Mouse (Mus musculus) limb, embryonic 13.5 days (tissue): Measurements from ENCODE around the gene Thada. TPM values are rescaled to one million over a fixed set of nuclear protein-coding genes. Genes with fewer than 3 reads are reported as not detected.

Source experiments
- ATAC-seq: fragments of 200-750 bp; cut with Nextera tagmentation; 2 replicates; pipeline ENCODE4 v1.8.0; 2017; ENCODE audit warnings: low read depth, moderate number of reproducible peaks, moderate TSS enrichment; ENCODE audit not compliant: low FRiP score
- H3K27ac ChIP-seq: fragments of 300-500 bp; sonication (generic); 2 replicates; pipeline ENCODE4 v1.5.1; 2015; ENCODE audit warnings: inconsistent platforms, mild to moderate bottlenecking, moderate library complexity
- H3K27me3 ChIP-seq: fragments of 300-500 bp; sonication (generic); 2 replicates; pipeline ENCODE4 v1.6.1; 2015; ENCODE audit warnings: mild to moderate bottlenecking, inconsistent platforms
- H3K36me3 ChIP-seq: fragments of 300-500 bp; sonication (generic); 2 replicates; pipeline ENCODE4 v1.6.1; 2015; ENCODE audit warnings: inconsistent platforms, mild to moderate bottlenecking, moderate library complexity
- H3K4me1 ChIP-seq: fragments of 300-500 bp; sonication (generic); 2 replicates; pipeline ENCODE4 v1.6.1; 2015; ENCODE audit warnings: inconsistent platforms
- H3K4me2 ChIP-seq: fragments of 300-500 bp; sonication (generic); replicated peaks from 2 replicates; pipeline ENCODE4 v1.6.1; 2015; ENCODE audit warnings: inconsistent platforms, mild to moderate bottlenecking, moderate library complexity
- H3K4me3 ChIP-seq: fragments of 300-500 bp; sonication (generic); 2 replicates; pipeline ENCODE4 v1.5.1; 2015; ENCODE audit warnings: moderate library complexity, mild to moderate bottlenecking, inconsistent platforms
- H3K9ac ChIP-seq: fragments of 300-500 bp; sonication (generic); 2 replicates; pipeline ENCODE4 v1.6.1; 2015; ENCODE audit warnings: mild to moderate bottlenecking, inconsistent platforms
- H3K9me3 ChIP-seq: fragments of 300-500 bp; sonication (generic); 2 replicates; pipeline ENCODE4 v1.6.1; 2016; ENCODE audit warnings: inconsistent platforms
- WGBS: fragments of 180-500 bp; shearing (Covaris S2); methylation state at CpG from one replicate; pipeline ENCODE4 v1.1.7; 2015; 5-methylcytosine and 5-hydroxymethylcytosine counted together
- polyA plus RNA-seq: library from polyadenylated mRNA; unstranded; fragments of >200 nt; fragmentation: Nextera tagmentation; extraction: Ambion mirVana; gene quantifications from 2 replicates; pipeline ENCODE4 v1.2.1, GENCODE M21; 2015

Thada gene
- polyA plus RNA-seq, 1 experiment from 2014 or later, result 9.1 TPM

GRCm38 (mm10) chr17:84497559-84497958 is 31.6 kb upstream of the Thada start:
- H3K4me1 ChIP-seq, result no peaks in the 10 kb centered on the region
- no peak overlapping the region for H3K27ac ChIP-seq
- ATAC-seq, result no peak
- no peaks in the 10 kb centered on the region for H3K27me3 ChIP-seq
- no peaks in the 10 kb centered on the region for H3K36me3 ChIP-seq
- 71% methylated on average over 2 of the region's 2 CpGs for WGBS
- no peak overlapping the region for H3K4me2 ChIP-seq
- no peak overlapping the region for H3K4me3 ChIP-seq
- no peak overlapping the region for H3K9ac ChIP-seq
- no peaks in the 10 kb centered on the region for H3K9me3 ChIP-seq

GRCm38 (mm10) chr17:84497026-84497425 is 31.0 kb upstream of the Thada start:
- ATAC-seq, result no peak
- Histone ChIP-seq H3K9ac (no peak overlapping the region), H3K27me3 (no peaks in the 10 kb centered on the region), H3K9me3 (no peaks in the 10 kb centered on the region), H3K36me3 (no peaks in the 10 kb centered on the region), H3K27ac (no peak overlapping the region), H3K4me1 (no peaks in the 10 kb centered on the region), H3K4me3 (no peak overlapping the region), H3K4me2 (no peak overlapping the region)
- 89% methylated on average over 5 of the region's 5 CpGs for WGBS

GRCm38 (mm10) chr17:84492255-84492880 is 26.4 kb upstream of the Thada start:
- no peak overlapping the region for H3K4me2 ChIP-seq
- 30% methylated on average over 5 of the region's 5 CpGs for WGBS

GRCm38 (mm10) chr17:84487415-84487814 is 21.4 kb upstream of the Thada start:
- H3K9ac ChIP-seq, result no peak overlapping the region
- no peaks in the 10 kb centered on the region for H3K27me3 ChIP-seq
- 82% methylated on average over 2 of the region's 2 CpGs for WGBS
- no peaks in the 10 kb centered on the region for H3K36me3 ChIP-seq
- no peak overlapping the region for H3K4me2 ChIP-seq
- no peak for ATAC-seq
- H3K9me3 ChIP-seq, result no peaks in the 10 kb centered on the region
- no peak overlapping the region for H3K4me3 ChIP-seq
- no peak overlapping the region for H3K27ac ChIP-seq
- H3K4me1 ChIP-seq, result no peaks in the 10 kb centered on the region

More at GRCm38 (mm10) chr17:84492255-84492880, 26.4 kb upstream of the Thada start:
- no peaks in the 10 kb centered on the region for H3K36me3 ChIP-seq
- no peak overlapping the region for H3K27ac ChIP-seq
- no peaks in the 10 kb centered on the region for H3K27me3 ChIP-seq
- H3K4me1 ChIP-seq, result no peaks in the 10 kb centered on the region
- no peaks in the 10 kb centered on the region for H3K9me3 ChIP-seq
- no peak overlapping the region for H3K9ac ChIP-seq
- no peak overlapping the region for H3K4me3 ChIP-seq
- no peak for ATAC-seq

GRCm38 (mm10) chr17:84483673-84484320 is 17.8 kb upstream of the Thada start:
- 54% methylated on average over 6 of the region's 6 CpGs for WGBS
- Histone ChIP-seq H3K4me1 (no peaks in the 10 kb centered on the region), H3K4me3 (no peak overlapping the region), H3K27me3 (no peaks in the 10 kb centered on the region), H3K9me3 (no peaks in the 10 kb centered on the region), H3K4me2 (no peak overlapping the region), H3K27ac (no peak overlapping the region), H3K36me3 (no peaks in the 10 kb centered on the region), H3K9ac (no peak overlapping the region)
- ATAC-seq, result peak; percentile 54

- Histone ChIP-seq H3K9me3 (no peaks in the 10 kb centered on the region), H3K27ac (no peak overlapping the region), H3K9ac (no peak overlapping the region), H3K36me3 (no peaks in the 10 kb centered on the region), H3K4me3 (no peak overlapping the region), H3K4me2 (no peak overlapping the region), H3K4me1 (no peaks in the 10 kb centered on the region), H3K27me3 (no peaks in the 10 kb centered on the region)
- ATAC-seq, result no peak
- WGBS, result 87% methylated on average over 3 of the region's 3 CpGs
Observed at GRCm38 (mm10) chr17:84482831-84483230, 16.8 kb upstream of the Thada start.

- Histone ChIP-seq H3K9me3 (no peaks in the 10 kb centered on the region), H3K4me2 (no peak overlapping the region), H3K4me3 (no peak overlapping the region), H3K9ac (no peak overlapping the region), H3K36me3 (no peaks in the 10 kb centered on the region), H3K27me3 (no peaks in the 10 kb centered on the region), H3K27ac (no peak overlapping the region), H3K4me1 (no peaks in the 10 kb centered on the region)
- WGBS, result 52% methylated on average over 15 of the region's 15 CpGs
- ATAC-seq, result no peak
Observed at GRCm38 (mm10) chr17:84480464-84481355, 14.7 kb upstream of the Thada start.

GRCm38 (mm10) chr17:84478276-84478675 is 12.3 kb upstream of the Thada start:
- Histone ChIP-seq H3K9me3 (no peaks in the 10 kb centered on the region), H3K9ac (no peak overlapping the region), H3K4me2 (no peak overlapping the region), H3K27me3 (no peaks in the 10 kb centered on the region), H3K36me3 (no peaks in the 10 kb centered on the region), H3K4me3 (no peak overlapping the region), H3K27ac (no peak overlapping the region), H3K4me1 (no peaks in the 10 kb centered on the region)
- ATAC-seq, result no peak
- 84% methylated on average over 4 of the region's 4 CpGs for WGBS

GRCm38 (mm10) chr17:84477176-84477575 is 11.2 kb upstream of the Thada start:
- H3K36me3 ChIP-seq, result no peaks in the 10 kb centered on the region
- WGBS, result 87% methylated on average over 5 of the region's 5 CpGs
- no peak overlapping the region for H3K27ac ChIP-seq
- H3K4me1 ChIP-seq, result no peaks in the 10 kb centered on the region
- no peaks in the 10 kb centered on the region for H3K9me3 ChIP-seq
- H3K4me2 ChIP-seq, result no peak overlapping the region
- H3K27me3 ChIP-seq, result no peaks in the 10 kb centered on the region
- ATAC-seq, result no peak
- H3K9ac ChIP-seq, result no peak overlapping the region
- H3K4me3 ChIP-seq, result no peak overlapping the region

- no peak overlapping the region for H3K4me3 ChIP-seq
- H3K9ac ChIP-seq, result no peak overlapping the region
- WGBS, result 66% methylated on average over 4 of the region's 4 CpGs
- no peaks in the 10 kb centered on the region for H3K27me3 ChIP-seq
- no peak overlapping the region for H3K4me2 ChIP-seq
- ATAC-seq, result no peak
- no peak overlapping the region for H3K27ac ChIP-seq
- H3K36me3 ChIP-seq, result no peaks in the 10 kb centered on the region
- H3K9me3 ChIP-seq, result no peaks in the 10 kb centered on the region
- no peaks in the 10 kb centered on the region for H3K4me1 ChIP-seq
Observed at GRCm38 (mm10) chr17:84474312-84474711, 8.3 kb upstream of the Thada start.

- Histone ChIP-seq H3K9ac (no peak overlapping the region), H3K27me3 (no peaks in the 10 kb centered on the region), H3K4me1 (no peaks in the 10 kb centered on the region), H3K4me3 (no peak overlapping the region), H3K27ac (no peak overlapping the region), H3K9me3 (no peaks in the 10 kb centered on the region), H3K4me2 (no peak overlapping the region), H3K36me3 (peaks cover 86% of the 10 kb centered on the region)
- ATAC-seq, result no peak
- 64% methylated on average over 4 of the region's 4 CpGs for WGBS
Observed at GRCm38 (mm10) chr17:84435012-84435411, 31.0 kb downstream of the Thada start.

GRCm38 (mm10) chr17:84434233-84434632 is 31.8 kb downstream of the Thada start:
- Histone ChIP-seq H3K9me3 (no peaks in the 10 kb centered on the region), H3K4me1 (no peaks in the 10 kb centered on the region), H3K27ac (no peak overlapping the region), H3K4me3 (no peak overlapping the region), H3K27me3 (no peaks in the 10 kb centered on the region), H3K36me3 (peaks cover 87% of the 10 kb centered on the region), H3K9ac (no peak overlapping the region), H3K4me2 (no peak overlapping the region)
- ATAC-seq, result no peak
